Mouse (Mus musculus): ENCODE data around the gene Inpp5a. TPM values are rescaled to one million over a fixed set of nuclear protein-coding genes. Genes with fewer than 3 reads are reported as not detected.

Gene Inpp5a
- total RNA-seq, 2 experiments from 2014 or later, result 4.6 to 4.9 TPM

DNA sequence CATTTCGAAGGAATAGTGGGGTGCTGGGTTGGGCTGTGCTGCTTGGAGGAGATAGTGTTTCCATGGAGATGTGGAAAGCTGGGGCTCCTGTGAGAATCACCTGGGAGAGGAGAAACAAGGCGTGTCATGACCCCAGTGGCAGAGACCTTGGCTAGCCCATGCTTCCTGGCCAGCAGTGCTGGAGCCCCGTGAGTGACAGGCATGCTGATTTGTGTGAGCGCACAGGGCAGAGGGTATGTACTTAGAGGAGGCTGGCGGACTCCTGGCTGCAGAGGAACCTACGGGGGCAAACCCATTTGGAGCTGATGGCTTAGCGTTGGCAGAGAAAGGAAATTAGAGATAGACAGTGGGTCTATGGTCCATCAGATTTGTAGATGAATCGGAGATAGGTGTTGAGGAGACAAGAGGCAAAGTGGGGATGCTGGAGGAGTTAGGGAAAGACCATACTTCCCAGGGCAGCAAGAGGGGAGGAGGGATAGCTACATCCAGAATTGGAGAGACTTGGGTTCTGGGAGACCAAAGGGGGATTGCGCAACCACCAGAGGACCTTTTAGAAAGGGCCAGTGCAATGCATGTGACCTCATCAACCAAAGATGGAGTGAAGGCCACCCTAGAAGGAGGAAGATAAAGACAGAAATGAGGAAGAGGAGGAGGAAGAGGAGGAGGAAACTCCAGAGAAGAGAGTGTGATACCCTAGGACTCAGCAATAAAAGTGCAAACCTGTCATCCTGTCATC lies 117.9 kb downstream of the Inpp5a start:
- no peak for ATAC-seq (replicated peaks; ENCODE audit: low FRiP score, low TSS enrichment, poor library complexity, severe bottlenecking)

DNA sequence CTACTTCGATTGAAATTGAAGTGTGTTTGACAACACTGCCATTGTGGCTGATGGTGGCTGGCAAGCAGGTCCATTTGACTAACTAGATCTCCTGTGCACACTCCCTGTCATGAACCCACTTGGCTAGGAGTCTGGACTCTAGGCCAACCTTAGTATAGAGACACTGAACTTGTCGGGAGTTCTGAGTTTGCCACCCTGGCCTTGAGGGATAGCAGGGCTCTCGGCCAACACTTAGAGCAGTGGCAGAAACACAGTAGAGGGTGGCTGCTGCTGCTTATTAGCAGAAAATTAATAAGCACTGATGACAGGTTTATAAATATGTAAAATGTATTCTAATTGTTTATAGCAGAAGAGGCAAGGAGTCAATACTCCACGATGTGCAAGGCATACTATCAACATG lies 120.0 kb downstream of the Inpp5a start:
- no peak for ATAC-seq (replicated peaks; ENCODE audit: low FRiP score, low TSS enrichment, poor library complexity, severe bottlenecking)

DNA sequence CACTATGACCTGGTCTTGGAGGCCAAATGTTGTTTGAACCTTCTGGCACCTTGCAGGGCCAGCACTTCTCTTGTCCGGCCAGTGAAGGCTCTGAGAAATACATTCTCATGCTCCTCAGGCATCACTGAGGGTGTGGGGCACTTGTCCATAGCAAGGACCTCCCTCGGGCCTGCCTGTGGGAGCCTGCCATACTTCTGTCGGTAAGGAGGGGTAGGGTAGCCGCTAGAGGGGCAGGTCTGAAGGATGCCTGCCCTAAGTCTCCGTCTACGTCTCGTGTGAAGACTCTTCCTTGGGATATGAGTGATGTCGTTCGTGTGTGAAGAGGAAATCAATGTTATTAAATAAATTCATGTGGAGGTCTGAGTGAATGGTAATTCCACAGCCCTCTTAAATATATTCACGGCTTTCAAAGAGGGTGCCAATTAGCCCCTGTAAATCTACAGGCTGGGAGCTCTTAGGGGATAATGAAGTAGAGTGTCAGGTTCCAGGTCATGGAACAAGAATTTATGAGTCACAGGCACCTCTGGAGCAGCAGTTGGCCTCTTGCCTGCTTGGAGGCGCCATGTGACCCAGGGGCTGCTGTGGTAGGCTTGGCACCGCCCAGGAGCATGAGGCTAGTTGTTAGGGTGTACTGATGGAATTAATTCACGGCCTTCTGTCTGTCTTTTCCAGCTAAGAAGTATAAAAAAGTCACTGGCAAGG lies 127.2 kb downstream of the Inpp5a start:
- no peak for ATAC-seq (replicated peaks; ENCODE audit: low FRiP score, low TSS enrichment, poor library complexity, severe bottlenecking)

DNA sequence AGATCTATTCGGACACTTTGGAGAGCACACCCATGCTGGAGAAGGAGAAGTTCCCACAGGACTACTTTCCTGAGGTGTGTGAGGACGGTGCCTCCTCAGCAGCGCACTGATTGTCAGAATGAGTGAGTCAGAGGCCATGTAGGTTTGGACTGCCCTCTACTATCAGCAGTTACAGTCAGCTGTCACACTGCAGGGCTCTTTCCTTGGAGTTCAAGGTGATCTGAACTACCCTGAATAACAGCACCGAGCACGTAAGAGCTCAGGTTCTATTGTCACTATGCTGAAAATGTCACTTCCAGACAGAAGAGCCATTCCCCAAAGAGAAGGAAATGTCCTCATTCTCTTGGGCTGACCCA lies 127.7 kb downstream of the Inpp5a start:
- no peak for ATAC-seq (replicated peaks; ENCODE audit: low FRiP score, low TSS enrichment, poor library complexity, severe bottlenecking)

DNA sequence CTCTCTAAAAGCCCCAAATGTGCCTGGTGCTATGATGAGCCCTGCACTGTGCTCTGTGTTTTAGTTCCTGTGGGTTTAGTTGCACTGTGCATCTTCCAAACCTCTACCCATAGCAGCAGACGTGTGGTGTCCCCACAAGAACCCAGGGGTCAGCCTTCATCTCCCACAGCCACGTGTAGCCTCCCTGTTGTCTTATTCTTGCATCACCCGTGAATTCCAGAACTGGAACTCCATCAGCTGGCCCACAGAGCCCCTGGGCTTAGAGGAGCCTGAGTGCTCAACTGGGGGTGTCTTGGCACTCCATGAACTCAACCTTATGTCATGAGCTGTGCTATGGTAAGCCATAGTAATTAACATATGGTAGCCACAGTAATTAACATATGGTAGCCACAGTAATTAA lies 129.4 kb downstream of the Inpp5a start:
- no peak for ATAC-seq (replicated peaks; ENCODE audit: low FRiP score, low TSS enrichment, poor library complexity, severe bottlenecking)

DNA sequence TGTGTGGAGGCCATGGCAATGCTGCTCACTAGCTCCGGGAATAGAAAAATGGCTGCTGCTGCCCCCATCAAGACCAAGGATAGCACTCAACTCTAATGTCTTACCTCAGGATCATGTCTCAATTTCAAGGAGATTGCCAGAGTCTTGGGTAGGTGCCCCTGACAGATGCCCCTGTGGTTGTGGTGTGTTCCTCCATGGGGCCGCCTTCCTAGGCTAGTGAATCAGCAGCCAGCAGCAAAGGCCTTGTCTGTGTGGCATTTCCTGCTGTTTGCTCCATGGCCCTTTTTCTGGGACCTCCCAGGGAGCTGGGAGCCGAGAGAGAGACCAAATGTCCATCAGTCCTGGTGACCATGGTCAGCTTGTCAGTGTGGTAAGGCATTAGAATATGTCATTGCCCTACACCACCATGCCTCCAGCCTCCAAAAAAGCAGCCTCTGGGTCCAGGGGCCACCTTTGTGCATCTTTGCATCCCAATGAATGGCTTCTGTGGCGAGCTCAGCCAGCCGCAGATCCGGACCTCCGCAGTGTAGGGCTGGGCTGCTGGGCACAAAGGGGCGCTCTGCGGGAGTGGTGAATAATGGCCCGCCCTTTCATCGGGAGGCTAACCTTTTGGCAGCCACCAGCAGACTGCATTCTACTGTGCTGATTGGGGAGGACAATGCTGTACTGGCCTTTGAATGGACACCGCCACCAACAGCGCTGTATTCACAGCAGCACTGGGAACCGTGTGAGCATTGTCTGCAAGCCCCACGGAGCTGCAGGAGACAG lies 139.6 kb downstream of the Inpp5a start:
- no peak for ATAC-seq (replicated peaks; ENCODE audit: low FRiP score, low TSS enrichment, poor library complexity, severe bottlenecking)

DNA sequence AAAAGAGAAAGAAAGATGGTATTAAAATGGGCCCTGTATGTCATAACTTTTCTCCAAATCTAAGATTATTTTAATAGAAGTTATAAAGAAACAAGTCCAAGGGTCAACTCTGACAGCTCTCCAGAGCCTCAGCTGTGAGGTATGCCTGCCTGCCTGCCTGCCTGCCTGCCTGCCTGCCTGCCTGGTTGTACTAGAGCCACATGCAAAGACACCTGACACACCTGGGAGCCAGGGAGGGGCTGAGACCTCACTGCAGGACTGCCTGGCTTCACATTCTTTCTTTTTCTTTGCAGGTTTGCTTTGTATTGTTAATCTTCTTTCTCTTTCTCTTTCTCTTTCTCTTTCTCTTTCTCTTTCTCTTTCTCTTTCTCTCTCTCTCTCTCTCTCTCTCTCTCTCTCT lies 140.3 kb downstream of the Inpp5a start:
- no peak for ATAC-seq (replicated peaks; ENCODE audit: low FRiP score, low TSS enrichment, poor library complexity, severe bottlenecking)

DNA sequence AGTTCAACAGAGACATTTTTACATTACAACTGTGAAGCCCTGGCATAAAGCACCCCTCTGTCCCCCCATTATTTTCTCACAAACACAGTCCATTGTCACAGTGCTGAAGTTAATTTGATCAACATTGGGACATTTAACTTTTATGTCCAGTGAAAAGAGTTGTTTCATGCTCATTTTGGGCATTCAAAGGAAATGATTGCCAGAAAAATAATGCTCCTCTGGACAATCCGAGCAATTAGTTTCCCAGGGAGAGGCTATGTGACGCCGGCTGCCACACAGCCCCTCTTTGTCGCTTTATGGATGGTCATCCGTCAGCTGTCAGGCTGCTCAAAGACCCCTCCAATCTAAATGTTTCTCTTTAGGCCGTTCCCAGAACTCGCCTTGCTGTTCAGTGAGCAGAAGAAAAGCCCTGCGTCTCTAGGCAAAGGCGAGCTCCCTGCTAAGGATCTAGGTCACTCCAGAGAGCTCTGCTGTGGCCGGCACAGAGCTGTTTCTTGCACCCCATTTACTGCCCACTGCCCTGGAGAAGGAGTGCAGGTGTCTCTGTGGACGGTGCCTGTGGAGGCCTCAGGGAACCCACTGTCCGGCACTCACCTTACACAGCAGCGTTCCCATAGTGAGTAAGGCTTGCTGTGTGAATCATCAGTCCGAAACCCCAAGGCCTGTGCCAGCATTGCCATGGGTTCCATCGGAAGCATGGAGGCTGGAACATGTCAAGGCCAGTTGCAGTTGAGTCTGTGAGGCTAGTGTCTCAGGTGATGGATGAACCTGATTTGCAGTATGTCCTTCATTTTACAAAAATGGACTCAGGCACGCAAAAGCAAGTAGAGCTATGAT lies 141.9 kb downstream of the Inpp5a start:
- ATAC-seq (replicated peaks; ENCODE audit: low FRiP score, low TSS enrichment, poor library complexity, severe bottlenecking), result no peak

DNA sequence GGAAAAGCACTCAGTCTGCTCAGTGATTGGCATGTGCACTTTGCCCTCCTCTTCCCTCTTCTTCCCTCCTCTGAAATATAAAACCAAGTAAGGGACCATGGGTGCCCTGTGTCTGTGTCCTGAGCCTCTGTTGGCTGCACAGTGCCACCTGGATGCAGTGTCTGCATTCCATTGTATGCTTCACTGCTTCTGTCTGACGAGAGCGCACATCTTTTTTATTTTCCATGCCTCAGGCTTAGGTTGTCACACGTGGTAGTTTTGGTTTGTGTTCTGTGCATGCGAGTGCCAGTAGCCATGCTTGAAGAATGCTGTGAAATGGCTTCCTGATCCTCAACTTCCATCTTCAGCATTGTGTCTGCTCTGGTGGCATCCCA lies 142.5 kb downstream of the Inpp5a start:
- no peak for ATAC-seq (replicated peaks; ENCODE audit: low FRiP score, low TSS enrichment, poor library complexity, severe bottlenecking)

DNA sequence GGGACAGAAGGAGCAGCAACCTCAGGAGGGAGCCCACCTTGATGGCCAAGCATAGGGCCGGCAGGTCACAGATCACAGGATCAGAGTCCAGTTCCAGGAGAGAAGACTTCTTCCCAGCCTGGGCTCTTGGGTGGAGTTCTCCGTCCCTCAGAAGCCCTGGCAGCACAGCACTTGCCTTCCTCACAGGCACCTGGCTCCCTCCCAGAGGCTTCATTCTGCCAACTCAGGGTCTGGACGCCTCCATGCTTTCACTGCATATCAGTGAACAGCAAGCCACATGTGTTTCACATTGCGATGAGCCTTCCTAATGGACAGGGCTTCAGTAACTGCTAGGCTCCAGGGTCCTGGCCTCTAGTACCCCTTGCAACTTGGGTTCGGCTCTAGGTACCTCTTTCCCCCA lies 147.4 kb downstream of the Inpp5a start:
- ATAC-seq (replicated peaks; ENCODE audit: low FRiP score, low TSS enrichment, poor library complexity, severe bottlenecking), result no peak

DNA sequence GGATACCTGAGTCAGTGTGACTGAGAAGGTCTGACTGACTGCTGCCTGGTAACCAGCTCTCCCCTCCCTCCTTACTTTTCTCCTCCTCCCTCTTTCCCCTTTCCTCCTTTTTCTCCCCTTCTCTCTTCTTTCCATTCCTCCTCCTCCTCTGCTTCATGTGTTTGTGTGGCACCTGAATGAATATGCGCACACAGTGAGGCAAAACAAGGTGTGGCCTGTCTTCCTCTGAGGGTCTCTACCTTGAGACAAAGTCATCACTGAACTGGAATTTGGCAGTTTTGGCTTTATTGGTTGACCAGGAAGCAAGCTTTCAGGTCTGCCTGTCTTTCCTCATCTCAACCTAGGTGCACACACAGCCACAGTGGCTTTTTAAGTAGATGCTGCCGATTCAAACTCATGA lies 147.9 kb downstream of the Inpp5a start:
- no peak for ATAC-seq (replicated peaks; ENCODE audit: low FRiP score, low TSS enrichment, poor library complexity, severe bottlenecking)

DNA sequence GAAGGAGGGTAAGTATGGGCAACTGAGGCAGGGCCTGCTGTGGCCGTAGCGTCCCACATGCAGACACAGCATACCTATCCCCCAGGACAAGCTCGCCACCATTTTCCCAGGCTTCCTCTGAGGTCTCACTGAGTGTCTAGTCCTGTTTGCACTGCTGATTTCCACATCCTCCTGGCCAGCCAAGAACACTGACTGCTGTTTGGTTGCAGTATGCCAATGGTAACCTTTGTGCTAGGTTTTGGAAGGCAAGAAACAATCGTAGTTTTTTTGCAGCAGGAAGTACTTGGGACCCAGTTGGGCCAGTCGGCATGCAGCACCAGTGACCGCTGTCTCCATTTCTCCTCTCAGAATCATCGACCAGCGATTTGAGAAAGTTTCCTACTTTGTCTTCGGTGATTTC lies 148.9 kb downstream of the Inpp5a start:
- ATAC-seq (replicated peaks; ENCODE audit: low FRiP score, low TSS enrichment, poor library complexity, severe bottlenecking), result no peak

DNA sequence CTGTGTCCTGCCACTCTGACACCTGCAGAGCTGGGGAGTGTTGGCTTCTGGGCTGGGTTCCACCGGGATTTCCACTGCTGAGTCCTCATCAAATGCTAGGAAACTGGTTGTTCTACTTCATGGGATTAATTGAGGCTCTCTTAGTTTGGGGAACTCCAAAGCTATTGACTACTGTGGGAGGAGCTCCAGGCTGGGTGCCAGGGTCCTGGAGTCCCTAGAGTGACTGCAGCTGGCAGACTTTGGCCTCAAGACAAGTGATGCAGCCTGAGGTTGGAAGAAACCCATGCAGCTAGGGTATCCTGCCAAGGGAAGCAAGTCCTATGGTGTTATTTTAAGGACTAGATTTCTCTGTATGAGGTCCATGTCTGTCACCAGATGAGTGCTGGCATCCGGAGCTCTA lies 149.6 kb downstream of the Inpp5a start:
- ATAC-seq (replicated peaks; ENCODE audit: low FRiP score, low TSS enrichment, poor library complexity, severe bottlenecking), result no peak

DNA sequence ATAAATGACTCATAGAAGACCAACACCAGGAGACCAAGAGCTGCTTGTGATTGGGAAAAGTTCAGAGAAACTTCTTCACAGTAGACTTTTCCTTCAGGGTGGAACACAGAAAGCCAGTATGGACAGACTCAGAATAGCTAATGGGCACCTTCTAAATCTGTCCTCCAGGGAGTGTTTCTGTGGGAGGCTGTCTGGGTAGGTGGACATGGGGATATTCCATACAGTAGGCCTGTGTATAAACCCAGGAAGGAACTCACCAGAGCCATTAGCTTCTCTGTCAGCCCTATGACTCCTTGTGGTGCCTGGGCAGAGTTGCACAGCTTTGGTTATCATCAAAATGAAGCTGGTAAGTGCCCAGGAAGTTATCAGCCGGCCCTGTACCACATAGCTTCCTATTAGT lies 151.7 kb downstream of the Inpp5a start:
- no peak for ATAC-seq (replicated peaks; ENCODE audit: low FRiP score, low TSS enrichment, poor library complexity, severe bottlenecking)

DNA sequence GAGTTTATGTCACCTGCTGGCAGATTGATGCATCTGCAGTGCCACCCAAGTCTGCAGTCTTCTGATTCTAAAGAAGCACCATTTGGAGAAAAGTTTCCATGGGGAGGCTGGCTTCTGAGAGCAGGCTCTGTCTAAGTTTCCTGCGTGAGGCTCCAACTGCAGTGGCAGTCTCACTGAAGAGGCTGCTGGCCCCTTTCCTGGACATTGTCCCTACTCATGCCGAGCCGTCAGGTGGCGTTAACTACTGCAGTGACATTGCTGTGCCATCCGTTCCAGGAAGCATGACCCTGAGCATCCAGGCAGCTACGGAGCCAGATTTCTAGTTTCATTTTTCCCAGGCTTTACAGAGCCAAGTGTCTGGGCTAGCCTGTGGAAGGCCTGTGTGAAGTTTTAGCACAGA lies 152.5 kb downstream of the Inpp5a start:
- no peak for ATAC-seq (replicated peaks; ENCODE audit: low FRiP score, low TSS enrichment, poor library complexity, severe bottlenecking)

DNA sequence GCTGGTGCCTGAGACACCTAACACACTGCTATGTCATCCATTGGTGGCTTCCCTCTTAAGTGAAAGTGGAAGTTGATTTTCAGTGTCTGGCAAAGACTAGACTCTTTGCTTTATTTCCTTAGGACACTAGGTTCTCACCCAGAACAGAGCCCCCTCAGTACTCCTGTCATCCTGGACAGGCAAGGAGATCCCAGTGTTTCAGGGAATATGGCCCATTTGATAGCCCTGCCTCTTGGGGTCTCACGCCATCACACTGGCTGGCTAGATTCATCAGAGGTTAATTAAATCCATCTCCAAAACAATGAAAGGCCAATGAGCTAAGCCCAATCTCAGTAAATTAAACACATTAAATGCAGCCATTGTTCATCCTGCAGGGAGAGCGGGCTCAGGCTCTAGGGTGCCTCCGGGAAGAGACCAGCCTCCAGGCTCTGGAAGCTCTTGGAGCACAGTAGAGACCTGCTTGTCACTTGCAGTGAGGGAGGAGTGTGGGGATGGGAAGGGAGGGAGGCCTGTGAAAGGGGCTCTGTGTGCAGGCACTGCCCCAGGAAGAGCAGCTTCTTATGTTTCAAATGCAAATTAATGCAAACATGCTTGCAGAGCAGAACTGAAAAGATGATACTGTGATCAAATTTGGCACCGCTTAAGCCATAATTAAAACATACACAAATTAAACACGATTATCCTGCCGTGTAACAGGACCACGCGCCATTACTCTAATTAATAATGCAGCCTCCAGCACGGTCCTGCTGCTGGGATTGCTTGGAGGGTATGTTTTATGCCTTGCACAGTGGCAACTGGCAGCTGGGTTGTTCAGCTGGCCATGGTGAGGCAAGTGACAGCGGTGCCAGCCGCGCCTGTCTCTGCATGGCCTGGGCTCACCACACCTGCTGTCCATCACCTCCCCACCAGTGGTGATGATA lies 156.1 kb downstream of the Inpp5a start:
- no peak for ATAC-seq (replicated peaks; ENCODE audit: low FRiP score, low TSS enrichment, poor library complexity, severe bottlenecking)

DNA sequence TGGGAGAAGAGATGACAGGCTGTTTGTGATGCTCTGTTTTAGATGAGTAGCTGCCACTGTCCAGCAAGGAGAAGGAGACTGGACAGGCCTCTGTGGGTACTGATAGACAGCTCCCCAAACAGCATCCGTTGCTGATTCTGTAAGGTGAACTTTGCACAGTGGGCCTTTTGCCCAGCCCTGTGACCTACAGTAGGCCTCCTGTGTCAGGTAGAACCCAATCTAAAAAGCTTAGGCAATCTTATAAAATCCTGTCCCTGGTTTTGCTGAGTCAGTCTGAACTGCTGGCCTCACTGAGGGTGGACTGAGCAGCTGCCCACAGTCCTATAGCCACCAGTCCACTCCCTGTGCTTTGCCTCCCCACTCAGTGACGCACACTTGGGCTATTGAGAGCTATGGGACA lies 158.4 kb downstream of the Inpp5a start:
- no peak for ATAC-seq (replicated peaks; ENCODE audit: low FRiP score, low TSS enrichment, poor library complexity, severe bottlenecking)

DNA sequence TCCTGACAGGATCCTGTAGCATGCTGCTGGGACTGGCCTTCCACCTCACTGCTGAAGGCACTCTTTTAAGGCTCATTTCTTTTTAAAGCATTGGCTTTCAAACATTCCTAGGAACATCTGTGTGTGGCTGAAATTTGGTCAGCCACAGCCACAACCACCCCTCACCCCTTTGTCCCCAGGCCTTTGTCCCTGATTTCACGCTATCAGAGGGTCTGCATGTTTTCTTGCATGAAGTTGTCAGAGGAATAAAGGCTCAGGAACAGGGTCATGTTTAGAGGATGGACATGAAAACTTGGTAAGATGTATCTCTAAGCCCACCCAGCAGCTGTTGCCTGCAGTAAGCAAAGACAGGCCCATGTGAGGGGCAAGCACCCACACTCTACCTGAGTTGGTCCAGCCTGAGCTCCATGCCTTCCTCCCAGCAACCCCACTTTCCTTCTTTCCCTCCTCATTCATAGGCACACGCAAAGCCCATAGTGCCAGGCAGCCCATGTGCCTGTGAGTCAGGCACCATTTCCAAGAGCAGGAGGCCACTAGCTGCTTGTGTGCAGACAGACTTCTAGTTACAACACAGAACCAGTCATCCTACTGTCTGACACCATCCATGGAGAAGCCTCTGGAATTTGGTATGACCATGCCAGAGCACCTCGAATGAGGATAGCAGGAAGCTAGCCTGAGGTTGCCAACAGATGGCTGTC lies 161.3 kb downstream of the Inpp5a start:
- no peak for ATAC-seq (replicated peaks; ENCODE audit: low FRiP score, low TSS enrichment, poor library complexity, severe bottlenecking)
